ENCODE assay signal across 8 mouse cellular contexts in genomic region chr6:52221993-52222685, GRCm38 (mm10). TPM values are rescaled to one million over a fixed set of nuclear protein-coding genes. Genes with fewer than 3 reads are reported as not detected.
DNase-seq lines count a peak whose midpoint lies in the region; ATAC-seq and TF ChIP-seq lines count a peak whose summit lies in the region.

No protein-coding gene starts in this region.

- no peak overlapping the region for H3K9ac ChIP-seq in embryonic facial prominence, embryonic 14.5 days (ENCODE audit: low read depth, low read length)
- H3K9ac ChIP-seq in intestine, postnatal 0 days (ENCODE audit: low read depth, low read length): no peak overlapping the region
- H3K9ac ChIP-seq in neural tube, embryonic 12.5 days: peak overlapping the region; percentile 100

- no peak overlapping the region for H3K27ac ChIP-seq in embryonic facial prominence, embryonic 14.5 days (replicated peaks; ENCODE audit: low read depth, low read length)
- no peak overlapping the region for H3K27ac ChIP-seq in intestine, postnatal 0 days (ENCODE audit: low read depth, low read length)
- H3K27ac ChIP-seq in neural tube, embryonic 12.5 days: peak overlapping the region; percentile 99

- peak overlapping the region; percentile 49 for H3K4me3 ChIP-seq in embryonic facial prominence, embryonic 14.5 days (ENCODE audit: low read depth, low read length)
- peak overlapping the region; percentile 57 for H3K4me3 ChIP-seq in intestine, postnatal 0 days (ENCODE audit: low read depth, low read length)
- H3K4me3 ChIP-seq in neural tube, embryonic 12.5 days: peak overlapping the region; percentile 82

- no peaks in the 10 kb centered on the region for H3K36me3 ChIP-seq in embryonic facial prominence, embryonic 14.5 days (ENCODE audit: control insufficient read depth, insufficient read depth, low read length)
- H3K36me3 ChIP-seq in intestine, postnatal 0 days (ENCODE audit: control insufficient read depth, insufficient read depth): no peaks in the 10 kb centered on the region
- no peaks in the 10 kb centered on the region for H3K36me3 ChIP-seq in neural tube, embryonic 12.5 days

- WGBS in embryonic facial prominence, embryonic 14.5 days: 11% methylated on average over 21 of the region's 21 CpGs
- 22% methylated on average over 21 of the region's 21 CpGs for WGBS in intestine, postnatal 0 days
- WGBS in neural tube, embryonic 12.5 days: 2% methylated on average over 21 of the region's 21 CpGs

- 0 out of 2 replicates have a peak, but pooled peaks have one; percentile 2 for ATAC-seq in embryonic facial prominence, embryonic 14.5 days (ENCODE audit: low read depth)
- ATAC-seq in intestine, postnatal 0 days: peak; percentile 6; the same call in 1 of the 2 replicates
- ATAC-seq in neural tube, embryonic 12.5 days (ENCODE audit: low FRiP score, low read depth): peak; percentile 31
- ATAC-seq in cerebellum, adult (ENCODE audit: insufficient number of reproducible peaks, low FRiP score, low TSS enrichment): no peak

- intact Hi-C loops in left cerebral cortex, postnatal 4 days (cut with DNase I): loop anchor here (5.0 kb wide), 2 partner anchors 640 to 1050 kb away; no protein-coding TSS in a partner anchor

- peak; percentile 0 for DNase-seq in left cerebral cortex, postnatal 4 days
- no peak for DNase-seq in left cerebral cortex, adult 18-20 months (ENCODE audit: low spot score in 2 of 2)
- no peak for DNase-seq in embryonic facial prominence, embryonic 14.5 days (ENCODE audit: low spot score)
- no peak for DNase-seq in adrenal gland, adult 8-10 months
- no peak for DNase-seq in ovary, adult 18-20 months (ENCODE audit: low spot score)

- peak overlapping the region; percentile 94 for H3K4me2 ChIP-seq in embryonic facial prominence, embryonic 14.5 days (ENCODE audit: low read depth, low read length)
- peak overlapping the region; percentile 92 for H3K4me2 ChIP-seq in intestine, postnatal 0 days (replicated peaks; ENCODE audit: low read depth)
- peak overlapping the region; percentile 99 for H3K4me2 ChIP-seq in neural tube, embryonic 12.5 days (replicated peaks)

- no peaks in the 10 kb centered on the region for H3K9me3 ChIP-seq in embryonic facial prominence, embryonic 14.5 days (ENCODE audit: control insufficient read depth, low read length)
- no peaks in the 10 kb centered on the region for H3K9me3 ChIP-seq in intestine, postnatal 0 days (ENCODE audit: control insufficient read depth)
- H3K9me3 ChIP-seq in neural tube, embryonic 12.5 days: no peaks in the 10 kb centered on the region

- no peak for TF ChIP-seq CTCF in intestine, postnatal 0 days (IDR thresholded peaks at IDR 0.05; ENCODE audit: low read depth)

- peaks cover 7% of the 10 kb centered on the region; the same call in 1 of the 2 replicates for H3K4me1 ChIP-seq in embryonic facial prominence, embryonic 14.5 days (ENCODE audit: control insufficient read depth, insufficient read depth, low read length)
- no peaks in the 10 kb centered on the region; the same call in 1 of the 2 replicates for H3K4me1 ChIP-seq in intestine, postnatal 0 days (replicated peaks; ENCODE audit: control insufficient read depth, insufficient read depth, low read length)
- peaks cover 34% of the 10 kb centered on the region for H3K4me1 ChIP-seq in neural tube, embryonic 12.5 days

- peaks cover 100% of the 10 kb centered on the region for H3K27me3 ChIP-seq in embryonic facial prominence, embryonic 14.5 days (replicated peaks; ENCODE audit: control insufficient read depth, insufficient read depth, low read length)
- H3K27me3 ChIP-seq in intestine, postnatal 0 days (replicated peaks; ENCODE audit: control insufficient read depth, insufficient read depth, low read length): peaks cover 95% of the 10 kb centered on the region
- H3K27me3 ChIP-seq in neural tube, embryonic 12.5 days (replicated peaks): peaks cover 12% of the 10 kb centered on the region; the same call in 1 of the 2 replicates

RNA-seq across cellular contexts. Expression of gene Hoxa7, which starts 0.5 kb away (rescaled TPM):
- total RNA-seq in left cerebral cortex, postnatal 4 days (2021): not detected
- not detected for total RNA-seq in left cerebral cortex, adult 18-20 months (2021)
- polyA plus RNA-seq in embryonic facial prominence, embryonic 14.5 days (2014; fragmentation: Nextera tagmentation; extraction: Ambion mirVana): 0.21 and 1.4 TPM in 2 replicates
- polyA plus RNA-seq in intestine, postnatal 0 days (2015; fragmentation: Nextera tagmentation; extraction: Ambion mirVana): 5.6 and 6.2 TPM in 2 replicates
- polyA plus RNA-seq in neural tube, embryonic 12.5 days (2016; fragmentation: Nextera tagmentation; extraction: Ambion mirVana): 81.2 and 102 TPM in 2 replicates
- total RNA-seq in adrenal gland, adult 8-10 months (2022): 10 to 100 TPM; 12.9 to 27.9 (median 19.1) TPM

RNA-seq across cellular contexts. Expression of gene Hoxa9, which starts 8.8 kb away (rescaled TPM):
- total RNA-seq in left cerebral cortex, postnatal 4 days (2021): not detected
- total RNA-seq in left cerebral cortex, adult 18-20 months (2021): not detected
- polyA plus RNA-seq in embryonic facial prominence, embryonic 14.5 days (2014; fragmentation: Nextera tagmentation; extraction: Ambion mirVana): 0.33 and 2.3 TPM in 2 replicates
- 1.1 and 3.0 TPM in 2 replicates for polyA plus RNA-seq in intestine, postnatal 0 days (2015; fragmentation: Nextera tagmentation; extraction: Ambion mirVana)
- 124 and 131 TPM in 2 replicates for polyA plus RNA-seq in neural tube, embryonic 12.5 days (2016; fragmentation: Nextera tagmentation; extraction: Ambion mirVana)
- total RNA-seq in adrenal gland, adult 8-10 months (2022): under 1 TPM in 3 of 4 experiments, not detected in 1; 0.27 to 0.56 (median 0.55) TPM

RNA-seq across cellular contexts. Expression of gene Gm28308, which starts 9.0 kb away (rescaled TPM):
- total RNA-seq in left cerebral cortex, postnatal 4 days (2021): not detected
- total RNA-seq in left cerebral cortex, adult 18-20 months (2021): not detected
- not detected in 2 replicates for polyA plus RNA-seq in embryonic facial prominence, embryonic 14.5 days (2014; fragmentation: Nextera tagmentation; extraction: Ambion mirVana)
- not detected in 2 replicates for polyA plus RNA-seq in intestine, postnatal 0 days (2015; fragmentation: Nextera tagmentation; extraction: Ambion mirVana)
- not detected in 2 replicates for polyA plus RNA-seq in neural tube, embryonic 12.5 days (2016; fragmentation: Nextera tagmentation; extraction: Ambion mirVana)
- total RNA-seq in adrenal gland, adult 8-10 months (2022): 1 to 10 TPM in 2 of 4 experiments, under 1 TPM in 2; 0.49 to 2.8 (median 1.4) TPM

RNA-seq across cellular contexts. Expression of gene Hoxa3, which starts 9.0 kb away (rescaled TPM):
- not detected for total RNA-seq in left cerebral cortex, postnatal 4 days (2021)
- total RNA-seq in left cerebral cortex, adult 18-20 months (2021): not detected
- 2.8 TPM in 2 replicates for polyA plus RNA-seq in embryonic facial prominence, embryonic 14.5 days (2014; fragmentation: Nextera tagmentation; extraction: Ambion mirVana)
- polyA plus RNA-seq in intestine, postnatal 0 days (2015; fragmentation: Nextera tagmentation; extraction: Ambion mirVana): 3.4 and 3.6 TPM in 2 replicates
- 21.1 and 25.1 TPM in 2 replicates for polyA plus RNA-seq in neural tube, embryonic 12.5 days (2016; fragmentation: Nextera tagmentation; extraction: Ambion mirVana)
- 1 to 10 TPM; 2.9 to 9.8 (median 6.8) TPM for total RNA-seq in adrenal gland, adult 8-10 months (2022)

RNA-seq across cellular contexts. Expression of gene Hoxa6, which starts 13.6 kb away (rescaled TPM):
- total RNA-seq in left cerebral cortex, postnatal 4 days (2021): not detected
- total RNA-seq in left cerebral cortex, adult 18-20 months (2021): not detected
- polyA plus RNA-seq in embryonic facial prominence, embryonic 14.5 days (2014; fragmentation: Nextera tagmentation; extraction: Ambion mirVana): 0.48 TPM in 1 of 2 replicates, not detected in the other
- polyA plus RNA-seq in intestine, postnatal 0 days (2015; fragmentation: Nextera tagmentation; extraction: Ambion mirVana): 0.76 and 0.81 TPM in 2 replicates
- 34.7 and 34.9 TPM in 2 replicates for polyA plus RNA-seq in neural tube, embryonic 12.5 days (2016; fragmentation: Nextera tagmentation; extraction: Ambion mirVana)
- 1 to 10 TPM; 3.6 to 9.5 (median 5.2) TPM for total RNA-seq in adrenal gland, adult 8-10 months (2022)

Comparison
In these comparisons a context has a peak if more than half of its experiments do, and no peak if none do; other contexts are left out.
1. RNA of gene Hoxa7, which starts 0.5 kb away (total RNA-seq): 12.9 to 27.9 TPM in adrenal gland, adult 8-10 months; not detected in left cerebral cortex, adult 18-20 months and not detected in left cerebral cortex, postnatal 4 days; every median in the first group is over 10 times any median in the second.
2. Peak in every context shown above with its lines, with median percentiles within 50 percentile points of each other: H3K4me2 ChIP-seq and H3K4me3 ChIP-seq.